Mouse (Mus musculus) frontal cortex, adult (tissue): ENCODE measurements around the gene Slc37a1.

Experiments
- ATAC-seq: cut with Nextera tagmentation; 2 replicates; pipeline ENCODE4 v1.9.2; 2017; ENCODE audit warnings: mild to moderate bottlenecking, moderate library complexity, mixed read lengths; ENCODE audit not compliant: low TSS enrichment

Slc37a1 gene

DNA sequence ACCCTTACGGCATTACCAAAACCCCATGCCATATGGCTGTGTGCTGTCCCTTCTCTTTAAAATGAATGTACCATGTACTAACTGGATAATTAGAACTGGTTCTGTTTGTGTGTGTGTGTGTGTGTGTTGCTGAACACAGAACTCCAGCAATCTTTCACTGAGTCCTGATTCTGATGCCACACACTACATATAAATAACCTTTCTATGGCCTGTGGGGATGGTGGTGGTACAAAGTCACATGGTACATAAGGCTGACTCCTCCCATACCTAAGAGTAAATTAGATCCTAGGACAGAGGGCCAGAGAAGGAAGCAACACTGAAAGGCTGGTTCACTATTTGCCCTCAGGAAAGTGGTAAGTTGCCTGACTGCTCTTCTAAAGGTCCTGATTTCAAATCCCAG lies at the start of gene Slc37a1:
Slc37a1 (plus strand) TSS at position 301 of the 400 bp plus-strand sequence.
- ATAC-seq = no peak

DNA sequence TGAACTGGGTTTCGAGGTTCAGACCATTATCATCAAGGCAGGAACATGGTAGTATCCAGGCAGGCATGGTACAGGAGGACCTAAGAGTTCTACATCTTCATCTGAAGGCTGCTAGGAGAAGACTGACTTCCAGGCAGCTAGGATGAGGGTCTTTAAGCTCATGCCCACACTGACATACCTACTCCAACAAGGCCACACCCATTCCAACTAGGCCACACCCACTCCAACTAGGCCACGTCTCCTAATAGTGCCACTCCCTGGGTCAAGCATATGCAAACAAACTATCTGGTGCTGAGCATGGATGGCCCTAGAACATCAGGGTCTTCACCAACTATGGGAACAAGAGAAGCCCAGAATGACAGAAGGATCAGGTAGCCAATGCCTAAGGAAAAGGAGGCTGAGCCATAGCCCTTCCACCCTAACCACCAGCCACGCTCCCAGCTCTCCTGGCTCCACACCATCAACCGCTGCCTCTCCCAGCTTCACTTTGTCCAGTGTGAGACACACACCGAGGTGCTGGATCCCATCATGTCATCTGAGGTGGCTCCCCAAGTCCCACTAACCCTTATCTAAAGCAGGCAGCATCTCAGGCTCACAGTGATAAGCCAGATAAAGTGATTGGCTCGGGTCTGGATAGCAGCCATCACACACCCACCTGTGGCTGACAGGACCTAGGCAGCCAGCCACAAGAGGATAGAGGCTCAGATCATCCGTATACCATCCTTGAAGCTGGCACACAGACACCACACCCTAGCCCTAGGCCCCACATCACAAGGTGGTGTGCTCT lies 48.2 kb upstream of the Slc37a1 start:
- ATAC-seq = no peak

DNA sequence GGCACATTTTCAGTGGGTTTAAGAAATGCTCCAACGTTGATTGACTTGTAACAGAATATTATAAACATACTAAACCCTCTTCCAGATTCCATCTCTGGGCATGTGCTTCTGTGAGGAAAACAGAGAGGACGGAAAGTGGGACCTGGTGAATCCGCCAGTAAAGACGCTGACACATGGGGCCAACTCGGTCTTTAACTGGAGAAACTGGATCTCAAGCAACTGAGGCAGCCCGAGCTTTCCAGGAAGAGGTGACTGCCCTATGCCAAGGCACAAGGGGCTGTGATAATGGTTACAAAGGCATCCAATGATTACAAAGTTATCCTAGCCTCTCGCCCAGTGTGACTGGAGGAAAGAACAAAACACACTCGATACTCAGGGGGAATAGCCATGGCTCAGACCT lies 45.4 kb upstream of the Slc37a1 start:
- no peak for ATAC-seq

DNA sequence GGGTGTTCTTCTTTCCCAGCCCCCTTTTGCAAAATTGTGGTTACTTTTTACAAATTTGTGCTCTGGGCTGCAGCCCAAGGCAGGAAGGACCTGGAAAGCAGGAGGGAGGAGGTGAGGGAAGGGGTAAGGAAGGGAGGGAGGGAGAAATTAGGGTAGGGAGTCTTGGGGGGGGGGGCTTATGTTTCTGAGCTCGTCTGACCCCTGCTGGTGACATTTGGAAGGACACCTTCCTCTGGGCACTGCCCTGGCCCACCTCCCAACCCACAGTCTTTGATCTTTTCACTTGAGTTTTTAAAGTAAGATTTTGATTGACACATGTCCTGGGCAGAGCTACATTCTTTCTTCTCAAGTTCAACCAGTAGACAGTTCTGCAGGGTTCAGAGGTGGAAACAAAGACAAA lies 43.8 kb upstream of the Slc37a1 start:
- ATAC-seq = no peak

DNA sequence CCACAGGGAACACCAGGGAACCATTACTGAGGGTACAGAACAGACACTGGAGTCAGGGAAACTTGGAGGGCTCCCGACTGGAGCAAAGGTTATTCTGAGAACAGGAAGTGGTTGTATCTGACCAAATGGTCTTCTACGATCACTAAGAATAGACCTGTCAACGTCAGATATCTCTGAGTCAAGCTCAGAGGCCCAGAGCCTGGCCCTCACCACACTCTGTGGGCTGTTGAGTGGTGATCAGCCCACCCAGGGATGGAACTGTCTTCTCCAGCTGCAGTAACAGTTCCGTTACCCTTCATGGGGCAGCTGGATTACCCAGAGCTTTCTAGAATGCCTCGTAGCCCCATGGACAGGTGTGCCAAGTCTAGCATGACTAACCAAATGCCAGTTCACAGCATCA lies 41.3 kb upstream of the Slc37a1 start:
- ATAC-seq = no peak

DNA sequence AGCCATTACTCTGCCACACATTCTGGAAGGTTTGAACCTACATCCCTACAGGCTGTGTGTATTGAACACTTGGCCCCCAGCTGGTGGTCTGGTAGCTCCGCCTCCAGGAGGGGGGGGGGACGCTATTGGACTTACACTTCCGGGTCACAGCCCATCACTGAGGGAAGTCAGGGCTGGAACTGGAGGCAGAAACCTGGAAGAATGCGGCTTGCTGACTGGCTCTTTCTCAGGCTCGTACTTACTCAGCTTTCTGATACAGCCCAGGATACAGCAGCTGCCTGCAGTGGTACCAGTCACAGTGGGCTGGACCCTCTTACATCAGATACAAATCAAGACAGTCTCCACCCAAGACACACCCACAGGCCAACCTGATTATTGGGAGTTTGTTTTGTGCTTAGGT lies 39.4 kb upstream of the Slc37a1 start:
- ATAC-seq = no peak

DNA sequence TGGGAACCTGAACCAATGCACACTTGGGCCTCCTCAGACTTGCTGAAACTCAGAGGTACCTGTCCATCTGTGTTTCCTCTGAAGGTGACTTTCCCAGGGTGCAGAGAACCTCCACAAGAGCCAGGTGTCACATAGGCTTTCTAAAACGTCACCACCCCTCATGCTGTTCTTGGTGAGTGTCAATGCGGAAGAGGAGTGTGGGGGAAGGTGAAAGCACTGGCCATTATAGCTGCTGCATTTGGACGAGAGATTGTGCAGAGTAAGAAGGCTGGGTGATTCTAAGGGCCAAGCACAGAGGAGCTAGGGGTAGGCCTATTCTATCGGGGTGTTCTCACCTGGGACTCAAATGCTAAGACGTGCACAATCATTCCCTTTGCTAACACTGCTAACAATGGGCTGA lies 32.6 kb upstream of the Slc37a1 start:
- ATAC-seq = no peak

DNA sequence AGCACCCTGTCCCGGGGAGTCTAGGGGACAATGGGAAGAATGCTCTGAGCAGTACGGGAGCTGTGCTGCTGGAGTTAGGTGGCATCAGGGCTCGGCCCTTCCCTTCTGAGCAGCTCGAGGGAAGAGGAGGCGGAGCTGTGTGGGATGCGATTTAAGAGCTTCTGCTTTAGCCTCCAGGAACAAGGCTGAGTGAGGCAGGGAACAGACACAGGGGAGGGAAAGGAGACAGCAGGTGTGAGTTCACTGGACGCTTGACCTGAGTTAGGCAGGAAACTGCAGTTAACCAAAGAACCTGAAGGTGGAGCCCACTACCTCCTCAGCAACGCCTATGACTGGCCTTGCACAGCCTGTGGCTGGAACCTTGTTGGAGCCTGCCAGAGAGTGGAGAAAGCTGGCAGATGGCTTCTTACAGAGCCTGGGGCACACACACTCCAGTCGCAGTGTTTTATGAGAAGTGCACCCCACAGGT lies 32.1 kb upstream of the Slc37a1 start:
- peak; percentile 87 for ATAC-seq

DNA sequence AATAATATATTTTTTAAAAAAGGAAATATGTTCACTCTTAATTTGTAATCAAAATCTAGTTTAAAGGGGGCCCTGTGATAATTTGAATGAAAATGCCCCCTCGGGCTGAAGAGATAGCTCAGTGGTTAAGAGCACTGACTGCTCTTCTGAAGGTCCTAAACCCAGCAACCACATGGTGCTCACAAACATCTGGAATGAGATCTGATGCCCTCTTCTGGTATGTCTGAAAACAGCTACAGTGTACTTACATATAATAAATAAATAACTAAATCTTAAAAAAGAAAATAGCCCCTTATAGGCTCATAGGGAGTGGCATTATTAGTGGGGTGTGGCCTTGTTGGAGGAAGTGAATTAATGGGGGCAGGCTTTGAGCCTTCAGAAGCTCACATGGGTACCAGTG lies 29.4 kb upstream of the Slc37a1 start:
- no peak for ATAC-seq

DNA sequence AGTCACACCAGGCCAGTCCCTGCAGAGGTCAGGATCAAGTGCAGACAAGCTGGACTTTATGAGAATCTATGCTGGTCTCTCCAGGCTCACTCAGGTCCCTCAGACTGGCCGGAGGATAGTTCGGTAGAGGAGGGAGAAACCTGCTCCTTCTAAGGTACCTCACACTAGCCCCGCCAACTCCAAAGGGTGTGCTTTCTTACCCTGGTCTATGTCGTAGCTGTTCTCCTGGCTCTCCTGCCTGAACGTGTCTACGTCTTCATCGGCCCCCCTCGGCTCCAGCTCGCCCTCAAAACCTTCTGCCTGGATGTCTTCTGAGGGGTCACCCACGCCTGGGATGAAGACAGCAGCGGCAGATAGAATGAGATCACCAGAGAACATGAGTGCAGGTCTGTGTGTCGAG lies 28.7 kb upstream of the Slc37a1 start:
- no peak for ATAC-seq

DNA sequence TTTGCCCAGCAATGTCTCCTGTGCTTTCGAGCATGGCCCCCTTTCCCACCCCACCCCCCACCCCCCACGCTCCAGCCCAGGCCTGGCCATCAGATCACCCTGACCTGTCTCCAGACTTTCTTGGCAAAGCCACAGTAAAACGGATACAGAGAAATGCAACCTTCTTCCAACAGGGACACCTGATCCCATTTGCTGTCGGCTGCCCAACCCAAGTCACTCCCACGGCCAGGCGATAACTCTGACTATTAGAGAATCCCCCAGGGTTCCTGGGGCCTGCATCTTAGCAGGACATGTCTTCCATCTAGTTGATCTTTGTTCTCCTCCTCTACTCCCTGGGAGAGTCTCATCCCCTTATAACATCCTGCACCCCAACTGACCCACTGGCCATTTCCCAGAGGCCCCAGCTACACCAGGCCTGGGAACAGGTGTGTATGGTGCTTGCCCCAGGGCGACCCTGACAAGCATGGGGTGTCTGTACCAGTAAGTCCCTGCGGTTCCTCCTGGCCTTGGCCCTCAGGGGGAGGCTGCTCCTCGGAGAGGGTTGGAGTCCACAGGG lies 28.2 kb upstream of the Slc37a1 start:
- no peak for ATAC-seq

DNA sequence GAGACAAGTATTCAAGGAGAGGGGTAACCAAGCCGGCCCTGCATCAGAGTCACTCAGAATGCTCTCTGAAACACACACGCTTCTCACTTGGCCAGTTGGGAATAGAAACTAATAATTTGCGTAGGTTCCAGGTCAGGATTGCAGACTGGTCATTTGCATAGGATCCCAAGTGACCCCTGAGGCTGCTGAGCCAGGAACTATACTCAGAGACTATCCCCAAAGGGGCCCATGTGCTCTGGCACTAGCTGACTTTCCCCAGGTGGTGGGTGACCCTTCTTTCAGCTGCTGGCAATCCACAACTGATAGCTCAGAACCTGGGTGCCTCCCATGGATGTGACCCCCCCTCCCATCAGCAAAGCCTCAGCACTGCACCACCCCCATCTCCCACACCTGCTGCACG lies 27.4 kb upstream of the Slc37a1 start:
- no peak for ATAC-seq

DNA sequence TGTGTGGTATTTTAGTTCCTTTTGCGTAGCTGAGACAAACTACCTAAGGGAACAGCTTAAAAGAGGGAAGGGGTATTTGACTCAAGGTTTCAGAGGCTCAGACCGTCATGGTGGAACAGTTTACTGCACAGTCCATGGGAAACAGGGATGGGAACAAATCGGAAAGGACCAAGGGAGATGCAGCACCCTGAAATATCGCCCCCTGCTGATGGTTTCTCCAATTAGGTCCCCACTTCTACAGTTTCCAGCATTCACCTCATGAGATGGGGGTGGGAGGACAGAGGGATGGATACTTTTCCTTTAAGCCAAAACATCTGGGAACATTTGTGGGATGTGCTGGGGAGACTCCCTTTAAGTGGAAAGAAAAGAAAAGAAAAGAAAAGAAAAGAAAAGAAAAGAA lies 26.8 kb upstream of the Slc37a1 start:
- ATAC-seq = no peak

DNA sequence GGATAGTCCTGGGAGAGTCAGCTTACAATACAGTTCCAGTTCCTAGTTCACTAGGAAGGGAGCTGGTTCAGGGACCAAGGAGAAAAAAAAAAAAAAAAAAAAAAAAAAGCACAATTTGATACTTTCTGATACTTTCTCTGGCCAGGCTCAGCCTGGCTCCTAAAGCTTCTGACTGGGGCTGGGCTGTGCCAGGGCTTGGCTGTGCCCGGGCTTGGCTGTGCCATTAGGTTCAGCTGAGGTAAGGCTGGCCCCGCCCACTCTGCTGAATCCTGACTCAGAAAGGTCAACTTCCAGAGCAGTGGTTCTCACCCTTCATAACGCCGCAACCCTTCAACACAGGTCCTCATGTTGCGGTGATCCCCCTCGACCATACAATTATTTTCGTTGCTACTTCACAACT lies 26.2 kb upstream of the Slc37a1 start:
- ATAC-seq = no peak

DNA sequence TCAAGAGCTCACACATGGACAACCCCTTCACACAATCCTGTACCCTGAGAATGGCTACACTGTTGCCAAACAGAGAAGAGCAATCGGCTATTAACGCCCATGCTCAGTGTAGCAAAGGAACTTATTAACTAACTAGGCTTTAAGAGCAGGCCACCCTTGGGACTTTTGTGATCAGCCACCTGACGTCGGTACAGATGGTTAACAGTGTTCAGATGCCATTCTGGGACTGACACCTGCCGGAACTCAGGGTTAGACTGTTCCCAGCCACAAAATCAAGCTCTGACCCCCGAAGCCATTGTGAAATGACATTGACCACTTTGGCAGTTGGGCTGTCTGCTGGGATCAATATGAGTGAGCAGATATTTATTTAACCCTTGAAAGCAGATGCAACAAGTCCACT lies 25.2 kb upstream of the Slc37a1 start:
- ATAC-seq = no peak

DNA sequence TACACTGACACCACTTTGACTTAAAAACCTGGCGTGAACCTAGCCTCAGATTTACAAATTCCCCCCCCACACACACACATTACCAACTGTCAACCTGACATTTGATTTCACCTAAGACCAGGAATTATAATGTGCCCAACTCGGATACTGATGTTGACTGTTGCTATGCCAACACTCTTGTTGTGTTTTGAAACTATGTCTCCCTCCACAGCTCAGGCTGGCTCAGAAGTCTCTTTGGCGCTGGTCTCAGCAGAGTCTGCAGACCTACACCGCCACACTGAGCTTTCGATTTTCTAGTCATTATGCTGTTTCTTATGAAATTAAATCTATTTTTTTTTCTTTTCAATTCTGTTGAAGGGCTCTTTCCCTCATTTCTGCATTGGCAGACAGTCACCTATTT lies 23.9 kb upstream of the Slc37a1 start:
- no peak for ATAC-seq

DNA sequence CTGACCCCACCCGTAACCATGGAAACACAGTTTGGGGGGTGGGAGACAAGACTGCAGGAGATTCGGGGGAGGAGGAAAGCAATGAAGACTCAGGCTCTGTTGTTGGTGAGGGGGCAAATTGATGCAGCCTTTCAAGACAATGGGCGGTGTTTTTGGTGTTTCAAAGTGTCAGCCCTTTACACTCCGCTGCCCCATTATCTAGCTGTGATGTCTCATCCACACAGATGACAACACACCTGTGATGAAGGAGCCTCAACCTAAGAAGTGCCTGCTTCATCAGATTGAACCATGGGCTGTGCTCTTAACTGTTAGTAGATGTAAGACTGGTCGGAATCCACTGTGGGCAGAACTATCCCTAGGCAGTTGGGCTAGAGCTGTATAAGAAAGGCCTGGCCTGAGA lies 22.8 kb upstream of the Slc37a1 start:
- no peak for ATAC-seq

DNA sequence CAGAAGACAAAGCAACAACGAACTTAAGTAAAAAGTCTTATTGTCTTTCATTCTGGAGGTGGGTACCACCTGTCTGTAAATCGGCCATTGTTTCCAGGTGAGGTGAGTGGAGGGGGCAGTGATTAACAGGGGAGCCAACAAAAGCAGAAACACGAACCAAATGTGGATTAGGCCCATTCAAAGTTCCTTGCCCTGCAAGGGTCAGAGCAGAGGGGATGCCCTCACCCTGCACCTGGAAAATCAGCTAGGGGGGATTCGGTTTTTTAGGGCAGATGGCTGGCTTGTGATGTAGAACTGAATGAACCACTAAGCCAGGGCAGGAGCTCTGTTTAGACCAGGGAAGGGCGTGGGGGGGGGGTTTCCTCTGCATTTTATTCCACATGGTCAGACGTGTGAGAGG lies 22.2 kb upstream of the Slc37a1 start:
- no peak for ATAC-seq

DNA sequence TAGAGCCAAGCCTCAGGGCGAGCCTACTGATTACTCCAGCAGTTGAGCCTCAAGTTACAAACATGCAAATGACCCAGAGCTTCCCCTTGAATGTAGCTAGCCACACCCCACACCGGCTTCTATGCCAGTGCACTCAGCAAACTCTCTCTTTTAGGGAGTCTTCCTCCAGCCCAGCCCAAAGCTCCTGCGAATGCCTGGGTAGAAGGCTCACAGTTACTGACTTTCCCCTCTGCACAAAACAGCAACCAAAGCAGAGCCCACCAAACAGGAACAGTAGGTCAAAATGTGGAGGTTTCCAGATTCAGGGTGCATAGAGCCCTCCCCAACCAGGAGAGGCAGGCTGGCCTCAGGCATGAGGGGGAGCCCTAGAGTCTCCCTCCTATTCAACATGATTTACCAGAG lies 21.4 kb upstream of the Slc37a1 start:
- ATAC-seq = no peak

DNA sequence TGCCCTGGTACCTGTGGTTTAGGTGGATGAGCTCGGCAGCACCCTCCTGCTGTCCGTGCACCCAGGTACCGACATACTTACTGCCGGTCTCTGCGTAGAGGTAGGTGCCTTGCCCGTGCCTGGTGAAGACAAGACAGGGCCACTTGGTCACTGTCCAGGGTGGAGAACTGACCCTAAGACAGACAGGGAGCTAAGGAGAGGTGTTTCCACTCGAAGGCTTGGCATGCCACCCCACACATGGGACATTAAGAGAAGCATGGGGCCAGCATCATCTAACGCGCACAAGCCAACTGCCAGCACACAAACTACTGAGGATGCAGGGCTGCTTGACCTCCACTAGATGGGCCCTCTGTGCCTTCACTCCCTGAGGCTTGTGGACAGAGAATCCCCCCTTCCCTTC lies 20.8 kb upstream of the Slc37a1 start:
- ATAC-seq = no peak

DNA sequence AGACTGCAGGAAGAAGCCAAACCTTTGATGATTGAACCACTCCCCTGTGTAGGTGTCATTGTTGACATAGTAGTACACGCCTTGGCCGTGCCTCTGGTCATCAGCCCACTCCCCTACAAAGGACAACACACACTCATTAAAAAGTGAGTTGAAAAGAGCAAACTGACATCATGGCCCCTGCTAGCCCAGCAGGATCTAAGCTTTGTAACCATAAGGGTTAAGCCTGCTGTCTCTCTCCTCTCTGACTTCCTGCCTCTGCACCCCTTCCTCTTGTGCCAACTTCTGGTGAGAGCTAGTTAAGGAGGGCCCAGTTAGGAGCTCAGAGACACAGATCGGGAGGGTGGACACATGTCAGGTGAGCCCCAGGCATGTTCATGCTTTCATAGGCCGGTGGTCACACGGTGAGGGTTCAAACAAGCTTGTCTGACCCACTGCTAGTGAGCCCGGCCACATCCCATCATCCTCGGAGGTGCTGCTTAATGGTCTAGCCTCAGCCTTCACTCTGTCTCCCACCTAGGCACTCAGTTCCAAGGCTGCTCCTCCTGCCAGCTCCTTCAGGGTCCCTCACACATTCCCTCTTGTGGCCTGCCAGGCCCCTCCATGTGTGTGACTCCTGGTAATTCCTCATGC lies 20.2 kb upstream of the Slc37a1 start:
- no peak for ATAC-seq

DNA sequence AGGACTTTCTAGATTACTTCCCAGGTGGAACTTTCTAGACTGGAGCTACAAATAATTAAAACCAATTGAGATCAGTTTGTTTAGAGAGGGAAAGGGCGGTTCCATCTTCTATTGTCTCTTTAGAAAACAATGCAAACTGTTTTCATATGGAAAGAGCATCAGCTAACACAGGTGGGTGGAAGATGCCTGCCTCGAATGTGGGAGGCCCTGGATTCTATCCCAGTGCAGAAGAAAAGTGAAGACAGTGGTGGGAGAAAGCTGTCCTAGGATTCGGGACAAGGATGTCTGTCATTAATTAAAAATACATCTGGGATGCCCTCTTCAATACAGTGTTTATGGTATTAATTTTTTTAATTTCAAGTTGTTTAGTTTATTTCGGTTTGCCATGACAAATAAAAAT lies 19.5 kb upstream of the Slc37a1 start:
- ATAC-seq = no peak

DNA sequence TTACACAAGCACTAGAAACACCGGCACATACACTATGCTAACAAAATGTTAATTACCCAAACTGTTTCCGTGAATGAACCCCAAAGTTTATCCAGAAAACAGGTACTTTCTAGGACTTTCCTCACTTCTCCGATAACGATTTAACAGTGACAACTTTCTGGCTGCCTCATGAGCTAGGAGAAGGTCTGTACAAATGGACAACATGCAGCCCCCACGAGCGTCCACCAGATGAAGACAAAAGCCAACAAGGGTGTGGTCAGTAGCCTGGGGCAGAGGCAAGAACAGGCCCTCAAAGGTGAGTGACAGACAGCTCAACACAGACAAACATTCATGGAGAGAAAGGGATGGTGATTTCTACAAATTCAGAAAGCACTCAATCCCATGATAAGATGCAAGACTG lies 19.0 kb upstream of the Slc37a1 start:
- ATAC-seq = no peak
